In genomic region chrX:93862525-93863086, GRCm38 (mm10) we compare ENCODE assay signal across 18 mouse cellular contexts. TPM values are rescaled to one million over a fixed set of nuclear protein-coding genes. Genes with fewer than 3 reads are reported as not detected.
DNase-seq lines count a peak whose midpoint lies in the region; ATAC-seq and TF ChIP-seq lines count a peak whose summit lies in the region.
"Had no signal": no experiment of that assay in that cellular context is flagged by ENCODE, and none has a peak within 500 bp of the region (broad histone marks: within the 10 kb centered on the region; RNA-seq: fewer than 3 reads in every experiment).

No protein-coding gene starts in this region.

- H3K4me2 ChIP-seq in midbrain, embryonic 14.5 days (ENCODE audit: low read length) = no peak overlapping the region
- H3K4me2 ChIP-seq in midbrain, embryonic 11.5 days = no peak overlapping the region
- no peak overlapping the region for H3K4me2 ChIP-seq in intestine, embryonic 16.5 days (ENCODE audit: low read depth, low read length)
- H3K4me2 ChIP-seq in stomach, postnatal 0 days (replicated peaks; ENCODE audit: low read depth) = no peak overlapping the region
- H3K4me2 ChIP-seq: limb, embryonic 15.5 days had no signal

- no peaks in the 10 kb centered on the region for H3K36me3 ChIP-seq in midbrain, embryonic 14.5 days (ENCODE audit: control insufficient read depth, insufficient read depth, low read length)
- H3K36me3 ChIP-seq in midbrain, embryonic 11.5 days (ENCODE audit: control insufficient read depth, insufficient read depth, low read length) = no peaks in the 10 kb centered on the region
- H3K36me3 ChIP-seq in intestine, embryonic 16.5 days (ENCODE audit: control insufficient read depth, insufficient read depth, low read length) = no peaks in the 10 kb centered on the region
- H3K36me3 ChIP-seq in stomach, postnatal 0 days (ENCODE audit: control insufficient read depth, insufficient read depth, low read length) = no peaks in the 10 kb centered on the region
- H3K36me3 ChIP-seq: hindbrain, embryonic 10.5 days; limb, embryonic 15.5 days had no signal

- no peak overlapping the region for H3K4me3 ChIP-seq in midbrain, embryonic 14.5 days (replicated peaks; ENCODE audit: low read depth, low read length)
- no peak overlapping the region for H3K4me3 ChIP-seq in midbrain, embryonic 11.5 days (ENCODE audit: low read depth, low read length)
- no peak overlapping the region for H3K4me3 ChIP-seq in intestine, embryonic 16.5 days (ENCODE audit: low read length)
- no peak overlapping the region for H3K4me3 ChIP-seq in stomach, postnatal 0 days (ENCODE audit: low read depth, low read length)
- H3K4me3 ChIP-seq: erythroblast, embryonic 14.5 days; hindbrain, embryonic 10.5 days; limb, embryonic 15.5 days had no signal

- peak; percentile 1 for DNase-seq in midbrain, embryonic 14.5 days
- no peak for DNase-seq in midbrain, embryonic 11.5 days (ENCODE audit: low spot score, missing footprints)
- peak; percentile 2 for DNase-seq in brain, embryonic 14.5 days (ENCODE audit: low read depth)
- DNase-seq in stomach, postnatal 0 days (ENCODE audit: low spot score) = no peak
- no peak for DNase-seq in testis, postnatal 10 days (ENCODE audit: low spot score)
- no peak for DNase-seq in cerebellum, postnatal 4 days (ENCODE audit: low spot score in 2 of 2)
- DNase-seq: cerebellum, adult 2 months; gastrocnemius, postnatal 36 days; kidney, adult 11 months; kidney, postnatal 36 days; layer of hippocampus, postnatal 36 days had no signal

- no peak overlapping the region for H3K27ac ChIP-seq in midbrain, embryonic 14.5 days (replicated peaks; ENCODE audit: low read depth, low read length)
- H3K27ac ChIP-seq in midbrain, embryonic 11.5 days (ENCODE audit: low read depth, low read length) = no peak overlapping the region
- H3K27ac ChIP-seq in intestine, embryonic 16.5 days (ENCODE audit: low read length) = no peak overlapping the region
- H3K27ac ChIP-seq in stomach, postnatal 0 days (replicated peaks) = no peak overlapping the region
- H3K27ac ChIP-seq: hindbrain, embryonic 10.5 days; limb, embryonic 15.5 days had no signal

- no peak for TF ChIP-seq CTCF in brain, embryonic 14.5 days (IDR thresholded peaks at IDR 0.05; ENCODE audit: borderline replicate concordance, extremely low read depth, insufficient read depth, insufficient read length)
- TF ChIP-seq CTCF in stomach, postnatal 0 days (IDR thresholded peaks at IDR 0.05; ENCODE audit: low read depth) = no peak

- no peaks in the 10 kb centered on the region for H3K9me3 ChIP-seq in midbrain, embryonic 14.5 days (ENCODE audit: control insufficient read depth, low read length)
- H3K9me3 ChIP-seq in midbrain, embryonic 11.5 days (ENCODE audit: control insufficient read depth, low read length) = no peaks in the 10 kb centered on the region
- no peaks in the 10 kb centered on the region for H3K9me3 ChIP-seq in intestine, embryonic 16.5 days (ENCODE audit: control insufficient read depth, low read length)
- H3K9me3 ChIP-seq in stomach, postnatal 0 days (ENCODE audit: control insufficient read depth, low read length) = no peaks in the 10 kb centered on the region
- H3K9me3 ChIP-seq: hindbrain, embryonic 10.5 days; limb, embryonic 15.5 days; megakaryocyte, embryonic 14.5 days had no signal

- no peak for TF ChIP-seq POLR2A in brain, embryonic 14.5 days (IDR thresholded peaks at IDR 0.05; ENCODE audit: borderline replicate concordance, extremely low read depth, insufficient read depth, insufficient read length, poor library complexity, severe bottlenecking)

- H3K27me3 ChIP-seq in midbrain, embryonic 14.5 days (ENCODE audit: control insufficient read depth, insufficient read depth, low read length) = no peaks in the 10 kb centered on the region
- H3K27me3 ChIP-seq in midbrain, embryonic 11.5 days (ENCODE audit: control insufficient read depth, insufficient read depth, low read length) = no peaks in the 10 kb centered on the region; the same call in 1 of the 2 replicates
- 0 out of 2 replicates have a peak, but pooled peaks cover 6% of the 10 kb centered on the region for H3K27me3 ChIP-seq in intestine, embryonic 16.5 days (replicated peaks; ENCODE audit: control insufficient read depth, insufficient read depth, low read length)
- H3K27me3 ChIP-seq in stomach, postnatal 0 days (ENCODE audit: control insufficient read depth, insufficient read depth, low read length) = no peaks in the 10 kb centered on the region
- H3K27me3 ChIP-seq: CH12.LX had no signal

- no peaks in the 10 kb centered on the region for H3K4me1 ChIP-seq in midbrain, embryonic 14.5 days (ENCODE audit: control insufficient read depth, insufficient read depth, low read length)
- no peaks in the 10 kb centered on the region for H3K4me1 ChIP-seq in midbrain, embryonic 11.5 days (ENCODE audit: control insufficient read depth, insufficient read depth, low read length)
- H3K4me1 ChIP-seq in intestine, embryonic 16.5 days (ENCODE audit: control insufficient read depth, insufficient read depth, low read length) = no peaks in the 10 kb centered on the region
- no peaks in the 10 kb centered on the region for H3K4me1 ChIP-seq in stomach, postnatal 0 days (replicated peaks; ENCODE audit: control insufficient read depth, insufficient read depth)
- H3K4me1 ChIP-seq: hindbrain, embryonic 10.5 days; limb, embryonic 15.5 days had no signal

- no peak overlapping the region for H3K9ac ChIP-seq in midbrain, embryonic 14.5 days (replicated peaks; ENCODE audit: low read length)
- H3K9ac ChIP-seq in midbrain, embryonic 11.5 days (ENCODE audit: low read length) = no peak overlapping the region
- no peak overlapping the region for H3K9ac ChIP-seq in intestine, embryonic 16.5 days (ENCODE audit: low read depth, low read length)
- no peak overlapping the region for H3K9ac ChIP-seq in stomach, postnatal 0 days (ENCODE audit: low read length)
- H3K9ac ChIP-seq: limb, embryonic 15.5 days had no signal

- 86% methylated on average over 4 of the region's 4 CpGs for whole genome bisulfite sequencing in midbrain, embryonic 14.5 days
- 88% methylated on average over 4 of the region's 4 CpGs for WGBS in midbrain, embryonic 11.5 days
- 48% methylated on average over 4 of the region's 4 CpGs for WGBS in intestine, embryonic 16.5 days
- WGBS in stomach, postnatal 0 days = 55% methylated on average over 4 of the region's 4 CpGs

- no peak for TF ChIP-seq EP300 in stomach, postnatal 0 days (optimal IDR thresholded peaks at IDR 0.05)

- ATAC-seq in midbrain, embryonic 14.5 days (ENCODE audit: low FRiP score, low TSS enrichment) = no peak
- no peak for ATAC-seq in midbrain, embryonic 11.5 days (ENCODE audit: low FRiP score)
- peak; percentile 96 for ATAC-seq in intestine, embryonic 16.5 days
- peak; percentile 40 for ATAC-seq in stomach, postnatal 0 days (ENCODE audit: low FRiP score, low TSS enrichment)
- ATAC-seq: Patski had no signal

RNA-seq across cellular contexts. Expression of gene Pdk3, which starts 30.6 kb away (rescaled TPM):
- 19.0 and 25.8 TPM in 2 replicates for polyA plus RNA-seq in midbrain, embryonic 14.5 days (2014; fragmentation: Nextera tagmentation; extraction: Ambion mirVana)
- 58.8 and 59.7 TPM in 2 replicates for polyA plus RNA-seq in midbrain, embryonic 11.5 days (2014; fragmentation: Nextera tagmentation; extraction: Ambion mirVana)
- 15.3 and 16.6 TPM in 2 replicates for polyA plus RNA-seq in brain, embryonic 14.5 days (2012; rRNA removed)
- polyA plus RNA-seq in intestine, embryonic 16.5 days (2015; fragmentation: Nextera tagmentation; extraction: Ambion mirVana) = 61.3 and 63.9 TPM in 2 replicates
- polyA plus RNA-seq in stomach, postnatal 0 days (2015; fragmentation: Nextera tagmentation; extraction: Ambion mirVana) = 34.5 and 35.7 TPM in 2 replicates

Comparison
In these comparisons a context has a peak if more than half of its experiments do, and no peak if none do; other contexts are left out.
1. DNase-seq: peak in midbrain, embryonic 14.5 days (single experiment) and brain, embryonic 14.5 days (single experiment); none in midbrain, embryonic 11.5 days (single experiment), stomach, postnatal 0 days (single experiment), testis, postnatal 10 days (single experiment) and cerebellum, postnatal 4 days (0 of 2).
2. ATAC-seq: peak in intestine, embryonic 16.5 days (single experiment) and stomach, postnatal 0 days (single experiment); none in midbrain, embryonic 14.5 days (single experiment) and midbrain, embryonic 11.5 days (single experiment).